Mouse (Mus musculus) embryonic facial prominence, embryonic 11.5 days (tissue): ENCODE results near the gene Gimap5. TPM values are rescaled to one million over a fixed set of nuclear protein-coding genes. Genes with fewer than 3 reads are reported as not detected.

Experiments used
- ATAC-seq: fragments of 200-750 bp; cut with Nextera tagmentation; replicated peaks from 2 replicates; pipeline ENCODE4 v1.8.0; 2017; ENCODE audit warnings: low read depth; ENCODE audit not compliant: insufficient number of reproducible peaks, low FRiP score, low TSS enrichment
- DNase-seq: peaks from one replicate; pipeline ENCODE4 v3.0.0-alpha.2; 2015; ENCODE audit warnings: low spot score
- H3K27ac ChIP-seq: fragments of 300-500 bp; sonication (generic); replicated peaks from 2 replicates; pipeline ENCODE4 v1.5.1; 2014; ENCODE audit warnings: mild to moderate bottlenecking, low read depth, low read length, control low read depth
- H3K27me3 ChIP-seq: fragments of 300-500 bp; sonication (generic); 2 replicates; pipeline ENCODE4 v1.6.1; 2014; ENCODE audit warnings: mild to moderate bottlenecking, low read length, moderate library complexity, mixed read lengths; ENCODE audit not compliant: control insufficient read depth, insufficient read depth
- H3K36me3 ChIP-seq: fragments of 300-500 bp; sonication (generic); replicated peaks from 2 replicates; pipeline ENCODE4 v1.6.1; 2014; ENCODE audit warnings: low read depth, mild to moderate bottlenecking, low read length, moderate library complexity, mixed read lengths; ENCODE audit not compliant: control insufficient read depth, insufficient read depth
- H3K4me1 ChIP-seq: fragments of 300-500 bp; sonication (generic); 2 replicates; pipeline ENCODE4 v1.6.1; 2014; ENCODE audit warnings: low read length, mixed read lengths; ENCODE audit not compliant: control insufficient read depth, insufficient read depth
- H3K4me2 ChIP-seq: fragments of 300-500 bp; sonication (generic); 2 replicates; pipeline ENCODE4 v1.6.1; 2014; ENCODE audit warnings: low read depth, mild to moderate bottlenecking, control low read depth, low read length, moderate library complexity
- H3K4me3 ChIP-seq: fragments of 300-500 bp; sonication (generic); 2 replicates; pipeline ENCODE4 v1.5.1; 2014; ENCODE audit warnings: low read depth, low read length, control low read depth
- H3K9ac ChIP-seq: fragments of 300-500 bp; sonication (generic); replicated peaks from 2 replicates; pipeline ENCODE4 v1.6.1; 2014; ENCODE audit warnings: mild to moderate bottlenecking, control low read depth, low read length
- H3K9me3 ChIP-seq: fragments of 300-500 bp; sonication (generic); replicated peaks from 2 replicates; pipeline ENCODE4 v1.6.1; 2016; ENCODE audit warnings: mild to moderate bottlenecking, low read length, inconsistent platforms, mixed read lengths; ENCODE audit not compliant: control insufficient read depth
- polyA plus RNA-seq: library from polyadenylated mRNA; unstranded; fragments of >200 nt; fragmentation: Nextera tagmentation; extraction: Ambion mirVana; gene quantifications from 2 replicates; pipeline ENCODE4 v1.2.1, GENCODE M21; 2014

The Gimap5 gene
- polyA plus RNA-seq, 1 experiment from 2014 or later: 0.63 TPM

GRCm38 (mm10) chr6:48803406-48804051 lies 57.5 kb downstream of the Gimap5 start:
- Histone ChIP-seq H3K9ac (no peak overlapping the region), H3K4me2 (no peak overlapping the region), H3K9me3 (no peaks in the 10 kb centered on the region), H3K27ac (no peak overlapping the region), H3K27me3 (no peaks in the 10 kb centered on the region), H3K4me3 (no peak overlapping the region), H3K36me3 (no peaks in the 10 kb centered on the region), H3K4me1 (no peaks in the 10 kb centered on the region)
- ATAC-seq: no peak
- no peak for DNase-seq

Other genes starting within 250 kb of the Gimap5 start
- 18.9 and 22.3 TPM in 2 replicates for gene Atp6v0e2, start 208.6 kb upstream of the Gimap5 start, polyA plus RNA-seq
- 10.9 and 14.3 TPM in 2 replicates for gene Lrrc61, start 191.4 kb upstream of the Gimap5 start, polyA plus RNA-seq
- gene Rarres2, start 173.4 kb upstream of the Gimap5 start, polyA plus RNA-seq: 3.8 and 4.3 TPM in 2 replicates
- not detected in 2 replicates for gene Gm45021, start 156.6 kb upstream of the Gimap5 start, polyA plus RNA-seq
- gene Repin1, start 152.3 kb upstream of the Gimap5 start, polyA plus RNA-seq: 33.5 and 34.2 TPM in 2 replicates
- not detected in 2 replicates for gene Gm44965, start 152.3 kb upstream of the Gimap5 start, polyA plus RNA-seq
- 7.1 and 7.4 TPM in 2 replicates for gene Zfp775, start 144.1 kb upstream of the Gimap5 start, polyA plus RNA-seq
- gene AI854703, start 119.4 kb upstream of the Gimap5 start, polyA plus RNA-seq: 0.69 and 0.71 TPM in 2 replicates
- 0.20 and 0.25 TPM in 2 replicates for gene Gimap8, start 99.0 kb upstream of the Gimap5 start, polyA plus RNA-seq
- gene Gimap9, start 70.1 kb upstream of the Gimap5 start, polyA plus RNA-seq: 9.0 and 10.2 TPM in 2 replicates
- gene Gimap4, start 61.6 kb upstream of the Gimap5 start, polyA plus RNA-seq: 9.6 and 10.2 TPM in 2 replicates
- gene Gimap6, start 38.0 kb upstream of the Gimap5 start, polyA plus RNA-seq: 13.9 and 16.9 TPM in 2 replicates
- gene Gm28053, start 27.6 kb upstream of the Gimap5 start, polyA plus RNA-seq: not detected in 2 replicates
- not detected in 2 replicates for gene Gimap7, start 27.6 kb upstream of the Gimap5 start, polyA plus RNA-seq
- 5.5 and 5.6 TPM in 2 replicates for gene Gimap1, start 7.1 kb upstream of the Gimap5 start, polyA plus RNA-seq
- gene Gimap3, start 24.7 kb downstream of the Gimap5 start, polyA plus RNA-seq: not detected in 2 replicates
- gene Tmem176a, start 94.7 kb downstream of the Gimap5 start, polyA plus RNA-seq: 30.4 and 32.7 TPM in 2 replicates
- 87.3 and 103 TPM in 2 replicates for gene Tmem176b, start 95.3 kb downstream of the Gimap5 start, polyA plus RNA-seq
- gene Aoc1, start 126.7 kb downstream of the Gimap5 start, polyA plus RNA-seq: not detected in 2 replicates
- gene 1600015I10Rik, start 183.7 kb downstream of the Gimap5 start, polyA plus RNA-seq: not detected in 2 replicates
- gene Doxl2, start 228.8 kb downstream of the Gimap5 start, polyA plus RNA-seq: not detected in 2 replicates
- gene Svs1, start 240.7 kb downstream of the Gimap5 start, polyA plus RNA-seq: not detected in 2 replicates